Mouse (Mus musculus): ENCODE data around the gene Csnk1e. TPM values are rescaled to one million over a fixed set of nuclear protein-coding genes. Genes with fewer than 3 reads are reported as not detected.
A peak's percentile ranks its signal among the peaks of the same experiment; 100 is the strongest.
"Not testable (repeated sequence)": the region's sequence is repeated elsewhere in the genome, so short reads cannot be mapped to it uniquely, and the experiment has no call there.

Csnk1e gene
- total and polyA plus RNA-seq, 3 experiments, result 10.4 to 46.7 (median 16.8) TPM

DNA sequence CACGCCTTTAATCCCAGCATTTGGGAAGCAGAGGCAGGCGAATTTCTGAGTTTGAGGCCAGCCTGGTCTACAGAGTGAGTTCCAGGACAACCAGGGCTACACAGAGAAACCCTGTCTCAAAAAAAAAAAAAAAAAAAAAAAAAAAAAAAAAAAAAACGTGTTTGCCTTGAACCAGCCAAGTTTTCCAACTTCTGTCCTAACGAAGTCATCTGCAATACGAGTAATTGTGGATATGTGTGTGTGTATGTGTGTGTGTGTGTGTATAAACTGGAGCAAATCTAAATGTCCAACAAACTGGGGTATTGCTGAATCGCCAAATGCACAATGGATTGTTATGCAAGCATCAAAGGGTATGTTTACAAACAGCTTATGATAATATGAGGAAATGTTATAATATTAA lies 738 bp upstream of the Csnk1e start:
- H3K4me2 ChIP-seq (ENCODE audit: insufficient read depth, low read depth, poor library complexity, severe bottlenecking); H3K36me3 ChIP-seq (replicated peaks in 1 of 2; ENCODE audit: control insufficient read depth in 1 of 2, insufficient read depth in 1 of 2, low read length in 1 of 2); H3K9ac ChIP-seq (ENCODE audit: insufficient read depth, low read depth); dilution Hi-C loops (cut with MboI; ENCODE audit: extremely low pct_ligation_motif_present, extremely low pct_unique_long_range_greater_than_20kb, low sequenced_read_pairs); H3K79me2 ChIP-seq (replicated peaks; ENCODE audit: control insufficient read depth, extremely low read depth, insufficient read depth, poor library complexity, severe bottlenecking); in situ Hi-C loops (cut with MboI; ENCODE audit: low pct_ligation_motif_present, low pct_unique_long_range_greater_than_20kb, low sequenced_read_pairs); H3K27ac ChIP-seq (ENCODE audit: insufficient read depth, low read depth); H3K9me3 ChIP-seq (replicated peaks; ENCODE audit: low read length); H3K4me3 ChIP-seq (replicated peaks in 1 of 3; ENCODE audit: low read depth in 2 of 3, low read length in 2 of 3, poor library complexity in 1 of 3); DNase-seq (ENCODE audit: extremely low read depth): not testable (repeated sequence)
- peak; percentile 79 for TF ChIP-seq ZNF384 (IDR thresholded peaks at IDR 0.05; ENCODE audit: low read depth, low read length)
- H3K4me1 ChIP-seq (ENCODE audit: control insufficient read depth in 1 of 2, insufficient read depth in 2 of 2), result peaks cover 4 to 11% of the 10 kb centered on the region in 2 experiments
- peaks cover 20% of the 10 kb centered on the region for H3K27me3 ChIP-seq (replicated peaks)

DNA sequence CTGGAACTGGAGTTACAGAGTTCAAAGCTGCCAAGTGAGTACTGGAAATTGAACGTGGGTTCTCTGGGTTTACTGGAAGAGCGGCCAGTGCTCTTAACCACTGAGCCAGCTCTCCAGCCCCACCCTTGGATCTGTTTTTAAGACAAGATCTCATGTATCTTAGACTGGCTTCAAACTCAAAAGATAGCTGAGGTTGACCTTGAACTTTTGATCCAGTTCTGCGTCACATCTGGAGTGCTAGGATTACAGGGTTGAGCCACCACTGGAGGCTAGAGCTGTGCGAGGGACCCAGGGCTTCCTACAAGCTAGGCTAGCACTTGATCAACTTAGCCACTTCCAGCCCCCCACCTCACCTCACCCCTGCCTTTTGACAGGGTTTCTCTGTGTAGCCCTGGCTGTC lies 1.5 kb downstream of the Csnk1e start:
- no peak overlapping the region for H3K9ac ChIP-seq (ENCODE audit: insufficient read depth, low read depth)
- no peak overlapping the region for H3K27ac ChIP-seq (ENCODE audit: insufficient read depth, low read depth)
- peaks cover 4 to 11% of the 10 kb centered on the region in 2 experiments for H3K4me1 ChIP-seq (ENCODE audit: control insufficient read depth in 1 of 2, insufficient read depth in 2 of 2)
- TF ChIP-seq CHD2 (IDR thresholded peaks at IDR 0.05; ENCODE audit: low read length) (no peak), USF2 (conservative IDR thresholded peaks at IDR 0.05; ENCODE audit: low read depth, low read length) (no peak), MAX (IDR thresholded peaks at IDR 0.05; ENCODE audit: low read length) (no peak), SIN3A (IDR thresholded peaks at IDR 0.05; ENCODE audit: low read length) (no peak), NRF1 (IDR thresholded peaks at IDR 0.05; ENCODE audit: low read depth, low read length) (no peak), SMC3 (IDR thresholded peaks at IDR 0.05; ENCODE audit: low read depth, low read length) (no peak), ZNF384 (IDR thresholded peaks at IDR 0.05; ENCODE audit: low read depth, low read length) (no peak), ZMIZ1 (IDR thresholded peaks at IDR 0.05; ENCODE audit: low read depth, low read length) (no peak), ZKSCAN1 (IDR thresholded peaks at IDR 0.05; ENCODE audit: borderline replicate concordance, low read depth, low read length) (no peak), POLR2A (IDR thresholded peaks at IDR 0.05; ENCODE audit: low read depth, low read length) (no peak), MYC (IDR thresholded peaks at IDR 0.05; ENCODE audit: low read depth, low read length) (no peak), EP300 (IDR thresholded peaks at IDR 0.05; ENCODE audit: low read length) (no peak), RCOR1 (conservative IDR thresholded peaks at IDR 0.05; ENCODE audit: low read depth, low read length) (no peak), ZC3H11A (IDR thresholded peaks at IDR 0.05; ENCODE audit: low read depth, low read length) (no peak)
- in situ Hi-C loops (cut with MboI; ENCODE audit: low pct_ligation_motif_present, low pct_unique_long_range_greater_than_20kb, low sequenced_read_pairs), result no loop called here
- H3K9me3 ChIP-seq (replicated peaks; ENCODE audit: low read length), result peaks cover 6% of the 10 kb centered on the region
- H3K79me2 ChIP-seq (replicated peaks; ENCODE audit: control insufficient read depth, extremely low read depth, insufficient read depth, poor library complexity, severe bottlenecking), result no peaks in the 10 kb centered on the region
- DNase-seq (ENCODE audit: extremely low read depth), result no peak
- peaks cover 2% of the 10 kb centered on the region for H3K27me3 ChIP-seq (replicated peaks)
- dilution Hi-C loops (cut with MboI; ENCODE audit: extremely low pct_ligation_motif_present, extremely low pct_unique_long_range_greater_than_20kb, low sequenced_read_pairs), result no loop called here
- H3K36me3 ChIP-seq (replicated peaks in 1 of 2; ENCODE audit: control insufficient read depth in 1 of 2, insufficient read depth in 1 of 2, low read length in 1 of 2), result no peaks in the 10 kb centered on the region
- H3K4me2 ChIP-seq (ENCODE audit: insufficient read depth, low read depth, poor library complexity, severe bottlenecking), result no peak overlapping the region
- H3K4me3 ChIP-seq (replicated peaks in 1 of 3; ENCODE audit: low read depth in 2 of 3, low read length in 2 of 3, poor library complexity in 1 of 3), result no peak overlapping the region

DNA sequence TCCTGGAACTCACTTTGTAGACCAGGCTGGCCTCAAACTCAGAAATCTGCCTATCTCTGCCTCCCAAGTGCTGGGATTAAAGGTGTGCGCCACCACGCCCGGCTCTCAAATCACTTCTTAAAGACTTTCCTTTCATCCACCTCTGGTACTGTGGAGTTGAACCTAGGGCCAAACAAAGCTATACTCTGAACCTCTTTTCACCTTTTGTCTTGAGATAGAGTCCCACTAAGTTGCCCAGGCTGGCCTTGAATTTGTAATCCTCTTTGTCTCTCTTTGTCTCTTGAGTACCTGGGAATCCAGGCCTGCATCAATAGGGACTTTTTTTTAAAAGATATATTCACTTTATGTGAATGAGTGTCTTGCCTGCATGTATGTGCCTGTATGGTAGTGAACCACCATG lies 7.3 kb downstream of the Csnk1e start:
- Histone ChIP-seq H3K4me3 (replicated peaks in 1 of 3; ENCODE audit: low read depth in 2 of 3, low read length in 2 of 3, poor library complexity in 1 of 3) (no peak overlapping the region), H3K4me1 (ENCODE audit: control insufficient read depth in 1 of 2, insufficient read depth in 2 of 2) (no peaks in the 10 kb centered on the region), H3K36me3 (replicated peaks in 1 of 2; ENCODE audit: control insufficient read depth in 1 of 2, insufficient read depth in 1 of 2, low read length in 1 of 2) (no peaks in the 10 kb centered on the region), H3K9ac (ENCODE audit: insufficient read depth, low read depth) (no peak overlapping the region), H3K4me2 (ENCODE audit: insufficient read depth, low read depth, poor library complexity, severe bottlenecking) (no peak overlapping the region), H3K79me2 (replicated peaks; ENCODE audit: control insufficient read depth, extremely low read depth, insufficient read depth, poor library complexity, severe bottlenecking) (no peaks in the 10 kb centered on the region), H3K9me3 (replicated peaks; ENCODE audit: low read length) (peaks cover 6% of the 10 kb centered on the region), H3K27ac (ENCODE audit: insufficient read depth, low read depth) (no peak overlapping the region), H3K27me3 (replicated peaks) (peaks cover 20% of the 10 kb centered on the region)
- in situ Hi-C loops (cut with MboI; ENCODE audit: low pct_ligation_motif_present, low pct_unique_long_range_greater_than_20kb, low sequenced_read_pairs), result no loop called here
- dilution Hi-C loops (cut with MboI; ENCODE audit: extremely low pct_ligation_motif_present, extremely low pct_unique_long_range_greater_than_20kb, low sequenced_read_pairs), result no loop called here
- TF ChIP-seq ZMIZ1 (IDR thresholded peaks at IDR 0.05; ENCODE audit: low read depth, low read length) (no peak), MAZ (IDR thresholded peaks at IDR 0.05; ENCODE audit: low read depth, low read length) (no peak), JUND (conservative IDR thresholded peaks at IDR 0.05; ENCODE audit: low read depth, low read length) (no peak), POLR2A (IDR thresholded peaks at IDR 0.05; ENCODE audit: low read depth, low read length) (no peak)
- DNase-seq (ENCODE audit: extremely low read depth), result no peak
